Mouse (Mus musculus) heart, embryonic 13.5 days (tissue): ENCODE measurements around the gene Mrto4. TPM values are rescaled to one million over a fixed set of nuclear protein-coding genes. Genes with fewer than 3 reads are reported as not detected.
A peak's percentile ranks its signal among the peaks of the same experiment; 100 is the strongest.

ENCODE experiments used
- ATAC-seq: fragments of 200-750 bp; cut with Nextera tagmentation; 2 replicates; pipeline ENCODE4 v1.8.0; 2017; ENCODE audit warnings: moderate TSS enrichment; ENCODE audit not compliant: insufficient number of reproducible peaks, low FRiP score, low TSS enrichment; ENCODE audit errors: extremely low read depth
- H3K27ac ChIP-seq: fragments of 300-500 bp; sonication (generic); replicated peaks from 2 replicates; pipeline ENCODE4 v1.5.1; 2015; ENCODE audit warnings: moderate library complexity, mild to moderate bottlenecking, inconsistent platforms
- H3K27me3 ChIP-seq: fragments of 300-500 bp; sonication (generic); replicated peaks from 2 replicates; pipeline ENCODE4 v1.6.1; 2015; ENCODE audit warnings: mild to moderate bottlenecking, inconsistent platforms
- H3K36me3 ChIP-seq: fragments of 300-500 bp; sonication (generic); 2 replicates; pipeline ENCODE4 v1.6.1; 2015; ENCODE audit warnings: mild to moderate bottlenecking, inconsistent platforms
- H3K4me1 ChIP-seq: fragments of 300-500 bp; sonication (generic); 2 replicates; pipeline ENCODE4 v1.6.1; 2015; ENCODE audit warnings: inconsistent platforms
- H3K4me2 ChIP-seq: fragments of 300-500 bp; sonication (generic); 2 replicates; pipeline ENCODE4 v1.6.1; 2015; ENCODE audit warnings: inconsistent platforms, mild to moderate bottlenecking, moderate library complexity
- H3K4me3 ChIP-seq: fragments of 300-500 bp; sonication (generic); 2 replicates; pipeline ENCODE4 v1.5.1; 2015; ENCODE audit warnings: moderate library complexity, mild to moderate bottlenecking, inconsistent platforms
- H3K9ac ChIP-seq: fragments of 300-500 bp; sonication (generic); 2 replicates; pipeline ENCODE4 v1.6.1; 2015; ENCODE audit warnings: inconsistent platforms, mild to moderate bottlenecking, moderate library complexity
- H3K9me3 ChIP-seq: fragments of 300-500 bp; sonication (generic); 2 replicates; pipeline ENCODE4 v1.6.1; 2016; ENCODE audit warnings: inconsistent platforms
- WGBS: fragments of 180-500 bp; shearing (Covaris S2); methylation state at CpG from one replicate; pipeline ENCODE4 v1.1.7; 2015; ENCODE audit warnings: mixed read lengths; 5-methylcytosine and 5-hydroxymethylcytosine counted together
- polyA plus RNA-seq: library from polyadenylated mRNA; unstranded; fragments of >200 nt; fragmentation: Nextera tagmentation; extraction: Ambion mirVana; gene quantifications from 2 replicates; pipeline ENCODE4 v1.2.1, GENCODE M21; 2015

Mrto4 gene
- polyA plus RNA-seq, 1 experiment from 2014 or later: 77.9 TPM

- no peaks in the 10 kb centered on the region for H3K9me3 ChIP-seq
- no peaks in the 10 kb centered on the region for H3K36me3 ChIP-seq
- peaks cover 11% of the 10 kb centered on the region for H3K4me1 ChIP-seq
- no peak overlapping the region for H3K9ac ChIP-seq
- no peak overlapping the region for H3K4me3 ChIP-seq
- no peak for ATAC-seq
- no peak overlapping the region for H3K4me2 ChIP-seq
- H3K27ac ChIP-seq: no peak overlapping the region
- peaks cover 32% of the 10 kb centered on the region for H3K27me3 ChIP-seq
- 42% methylated on average over 33 of the region's 33 CpGs for WGBS
These were observed 14.2 kb downstream of the Mrto4 start for GRCm38 (mm10) chr4:139338145-139338544.

GRCm38 (mm10) chr4:139336822-139337483, 15.4 kb downstream of the Mrto4 start:
- Histone ChIP-seq H3K36me3 (no peaks in the 10 kb centered on the region), H3K4me2 (peak overlapping the region; percentile 74), H3K4me3 (peak overlapping the region; percentile 49), H3K9ac (peak overlapping the region; percentile 74), H3K27me3 (peaks cover 39% of the 10 kb centered on the region), H3K9me3 (no peaks in the 10 kb centered on the region), H3K27ac (0 out of 2 replicates have a peak overlapping the region, but pooled peaks have one; percentile 32), H3K4me1 (peaks cover 11% of the 10 kb centered on the region)
- ATAC-seq: peak; percentile 82
- 14% methylated on average over 24 of the region's 24 CpGs for WGBS

- ATAC-seq: no peak
- peaks cover 49% of the 10 kb centered on the region for H3K27me3 ChIP-seq
- H3K36me3 ChIP-seq: no peaks in the 10 kb centered on the region
- peak overlapping the region; percentile 25 for H3K4me2 ChIP-seq
- H3K4me3 ChIP-seq: no peak overlapping the region
- H3K4me1 ChIP-seq: peaks cover 14% of the 10 kb centered on the region
- H3K9me3 ChIP-seq: no peaks in the 10 kb centered on the region
- 26% methylated on average over 7 of the region's 7 CpGs for WGBS
- no peak overlapping the region for H3K9ac ChIP-seq
- H3K27ac ChIP-seq: no peak overlapping the region; the same call in 1 of the 2 replicates
These were observed 16.9 kb downstream of the Mrto4 start for GRCm38 (mm10) chr4:139335507-139335906.

- H3K36me3 ChIP-seq: no peaks in the 10 kb centered on the region
- peaks cover 14% of the 10 kb centered on the region for H3K4me1 ChIP-seq
- 0 out of 2 replicates have a peak overlapping the region, but pooled peaks have one; percentile 25 for H3K4me2 ChIP-seq
- no peak overlapping the region for H3K9ac ChIP-seq
- peaks cover 48% of the 10 kb centered on the region for H3K27me3 ChIP-seq
- WGBS: 58% methylated on average over 8 of the region's 9 CpGs
- no peak for ATAC-seq
- H3K27ac ChIP-seq: no peak overlapping the region; the same call in 1 of the 2 replicates
- no peaks in the 10 kb centered on the region for H3K9me3 ChIP-seq
- no peak overlapping the region for H3K4me3 ChIP-seq
These were observed 17.6 kb downstream of the Mrto4 start for GRCm38 (mm10) chr4:139334631-139335295.

GRCm38 (mm10) chr4:139330605-139331004, 21.8 kb downstream of the Mrto4 start:
- H3K4me1 ChIP-seq: peaks cover 7% of the 10 kb centered on the region
- peak overlapping the region; percentile 62 for H3K9ac ChIP-seq
- ATAC-seq: peak; percentile 74; the same call in 1 of the 2 replicates
- H3K27ac ChIP-seq: no peak overlapping the region
- peak overlapping the region; percentile 44 for H3K4me3 ChIP-seq
- no peaks in the 10 kb centered on the region for H3K9me3 ChIP-seq
- H3K27me3 ChIP-seq: peaks cover 24% of the 10 kb centered on the region
- 6% methylated on average over 10 of the region's 10 CpGs for WGBS
- no peaks in the 10 kb centered on the region for H3K36me3 ChIP-seq
- peak overlapping the region; percentile 68 for H3K4me2 ChIP-seq

- no peak overlapping the region for H3K4me2 ChIP-seq
- H3K27ac ChIP-seq: no peak overlapping the region
- 78% methylated on average over 4 of the region's 4 CpGs for WGBS
- H3K9me3 ChIP-seq: no peaks in the 10 kb centered on the region
- H3K36me3 ChIP-seq: peaks cover 39% of the 10 kb centered on the region
- H3K4me3 ChIP-seq: no peak overlapping the region
- ATAC-seq: no peak
- no peak overlapping the region for H3K9ac ChIP-seq
- H3K27me3 ChIP-seq: no peaks in the 10 kb centered on the region
- no peaks in the 10 kb centered on the region for H3K4me1 ChIP-seq
These were observed 32.6 kb downstream of the Mrto4 start for GRCm38 (mm10) chr4:139319740-139320139.

- Histone ChIP-seq H3K27me3 (no peaks in the 10 kb centered on the region), H3K36me3 (peaks cover 49% of the 10 kb centered on the region), H3K9me3 (no peaks in the 10 kb centered on the region), H3K4me3 (no peak overlapping the region), H3K9ac (no peak overlapping the region), H3K4me1 (no peaks in the 10 kb centered on the region), H3K4me2 (no peak overlapping the region), H3K27ac (no peak overlapping the region)
- 87% methylated on average over 11 of the region's 11 CpGs for WGBS
- no peak for ATAC-seq
These were observed 33.9 kb downstream of the Mrto4 start for GRCm38 (mm10) chr4:139318449-139318848.

- Histone ChIP-seq H3K27ac (no peak overlapping the region), H3K27me3 (0 out of 2 replicates have a peak, but pooled peaks cover 4% of the 10 kb centered on the region), H3K9me3 (no peaks in the 10 kb centered on the region), H3K9ac (no peak overlapping the region), H3K4me3 (no peak overlapping the region), H3K4me2 (no peak overlapping the region), H3K4me1 (peaks cover 21% of the 10 kb centered on the region), H3K36me3 (peaks cover 32% of the 10 kb centered on the region)
- 55% methylated on average over 4 of the region's 4 CpGs for WGBS
- no peak for ATAC-seq
These were observed 39.7 kb downstream of the Mrto4 start for GRCm38 (mm10) chr4:139312632-139313031.

- ATAC-seq: no peak
- H3K27me3 ChIP-seq: 0 out of 2 replicates have a peak, but pooled peaks cover 4% of the 10 kb centered on the region
- peaks cover 32% of the 10 kb centered on the region for H3K36me3 ChIP-seq
- peak overlapping the region; percentile 97 for H3K4me2 ChIP-seq
- no peaks in the 10 kb centered on the region for H3K9me3 ChIP-seq
- H3K4me3 ChIP-seq: peak overlapping the region; percentile 77
- no peak overlapping the region for H3K27ac ChIP-seq
- H3K4me1 ChIP-seq: peaks cover 21% of the 10 kb centered on the region
- peak overlapping the region; percentile 88 for H3K9ac ChIP-seq
- WGBS: 29% methylated on average over 14 of the region's 14 CpGs
These were observed 40.7 kb downstream of the Mrto4 start for GRCm38 (mm10) chr4:139311707-139312106.

GRCm38 (mm10) chr4:139310899-139311701, 41.3 kb downstream of the Mrto4 start:
- Histone ChIP-seq H3K27me3 (0 out of 2 replicates have a peak, but pooled peaks cover 4% of the 10 kb centered on the region), H3K4me3 (peak overlapping the region; percentile 77), H3K9ac (peak overlapping the region; percentile 88), H3K4me2 (peak overlapping the region; percentile 97), H3K9me3 (no peaks in the 10 kb centered on the region), H3K27ac (peak overlapping the region; percentile 55), H3K4me1 (peaks cover 21% of the 10 kb centered on the region), H3K36me3 (peaks cover 35% of the 10 kb centered on the region)
- 1% methylated on average over 53 of the region's 53 CpGs for WGBS
- ATAC-seq: no peak
